In genomic region chr12:8947163-8947562, GRCm38 (mm10) we compare ENCODE assay signal across 9 mouse cellular contexts. TPM values are rescaled to one million over a fixed set of nuclear protein-coding genes. Genes with fewer than 3 reads are reported as not detected.
A peak's percentile ranks its signal among the peaks of the same experiment; 100 is the strongest.
DNase-seq lines count a peak whose midpoint lies in the region; ATAC-seq lines count a peak whose summit lies in the region.
"Had no signal": no experiment of that assay in that cellular context is flagged by ENCODE, and none has a peak within 500 bp of the region (broad histone marks: within the 10 kb centered on the region; RNA-seq: fewer than 3 reads in every experiment).

No protein-coding gene starts in this region.

- H3K27me3 ChIP-seq in heart, embryonic 11.5 days (ENCODE audit: control insufficient read depth, insufficient read depth, low read length), result peaks cover 9% of the 10 kb centered on the region; the same call in 1 of the 2 replicates
- peaks cover 17% of the 10 kb centered on the region; the same call in 1 of the 2 replicates for H3K27me3 ChIP-seq in neural tube, embryonic 12.5 days (replicated peaks)
- H3K27me3 ChIP-seq in liver, embryonic 16.5 days (ENCODE audit: control insufficient read depth, insufficient read depth, low read depth, low read length), result peaks cover 17% of the 10 kb centered on the region

- ATAC-seq in heart, embryonic 11.5 days (replicated peaks; ENCODE audit: insufficient number of reproducible peaks, low FRiP score, low TSS enrichment), result no peak
- ATAC-seq in neural tube, embryonic 12.5 days (ENCODE audit: low FRiP score, low read depth), result no peak
- ATAC-seq in liver, embryonic 16.5 days (ENCODE audit: low read depth), result no peak

- H3K9ac ChIP-seq in heart, embryonic 11.5 days (ENCODE audit: low read depth, low read length), result no peak overlapping the region
- no peak overlapping the region for H3K9ac ChIP-seq in neural tube, embryonic 12.5 days
- no peak overlapping the region for H3K9ac ChIP-seq in liver, embryonic 16.5 days (ENCODE audit: low read depth, low read length)

- peak overlapping the region; percentile 99 for H3K4me2 ChIP-seq in heart, embryonic 11.5 days
- peak overlapping the region; percentile 97 for H3K4me2 ChIP-seq in neural tube, embryonic 12.5 days (replicated peaks)
- H3K4me2 ChIP-seq in liver, embryonic 16.5 days (ENCODE audit: low read depth, low read length), result peak overlapping the region; percentile 69; the same call in 1 of the 2 replicates

- no peak overlapping the region for H3K27ac ChIP-seq in heart, embryonic 11.5 days (ENCODE audit: low read depth, low read length)
- no peak overlapping the region for H3K27ac ChIP-seq in neural tube, embryonic 12.5 days
- H3K27ac ChIP-seq in liver, embryonic 16.5 days (ENCODE audit: low read length), result no peak overlapping the region

- H3K4me1 ChIP-seq in heart, embryonic 11.5 days (ENCODE audit: control insufficient read depth, insufficient read depth, low read length), result peaks cover 6% of the 10 kb centered on the region; the same call in 1 of the 2 replicates
- peaks cover 8% of the 10 kb centered on the region for H3K4me1 ChIP-seq in neural tube, embryonic 12.5 days
- peaks cover 7% of the 10 kb centered on the region for H3K4me1 ChIP-seq in liver, embryonic 16.5 days (ENCODE audit: control insufficient read depth, low read depth, low read length)

- no peaks in the 10 kb centered on the region for H3K36me3 ChIP-seq in heart, embryonic 11.5 days (ENCODE audit: control insufficient read depth, insufficient read depth, low read length)
- no peaks in the 10 kb centered on the region for H3K36me3 ChIP-seq in neural tube, embryonic 12.5 days
- no peaks in the 10 kb centered on the region for H3K36me3 ChIP-seq in liver, embryonic 16.5 days (ENCODE audit: control insufficient read depth, insufficient read depth)

- H3K9me3 ChIP-seq in heart, embryonic 11.5 days (replicated peaks; ENCODE audit: control insufficient read depth, low read length), result no peaks in the 10 kb centered on the region
- H3K9me3 ChIP-seq in neural tube, embryonic 12.5 days, result no peaks in the 10 kb centered on the region
- H3K9me3 ChIP-seq in liver, embryonic 16.5 days (replicated peaks; ENCODE audit: control insufficient read depth, low read length), result no peaks in the 10 kb centered on the region

- DNase-seq in heart, adult 18-20 months, result no peak
- DNase-seq in neural tube, embryonic 10.5 days (ENCODE audit: extremely low spot score, low spot score), result no peak
- no peak for DNase-seq in urinary bladder, adult 2 months (ENCODE audit: low spot score)
- DNase-seq in thymus, postnatal 25 days, result no peak
- DNase-seq in embryo, embryonic 10 days (ENCODE audit: low spot score), result no peak

- 57% methylated on average over 9 of the region's 9 CpGs for WGBS in heart, embryonic 11.5 days (ENCODE audit: insufficient replicate concordance)
- 55% methylated on average over 9 of the region's 9 CpGs for WGBS in neural tube, embryonic 12.5 days
- WGBS in liver, embryonic 16.5 days (ENCODE audit: insufficient replicate concordance), result 30% methylated on average over 9 of the region's 9 CpGs

- peak overlapping the region; percentile 53 for H3K4me3 ChIP-seq in heart, embryonic 11.5 days (ENCODE audit: low read depth, low read length)
- H3K4me3 ChIP-seq in neural tube, embryonic 12.5 days, result no peak overlapping the region
- H3K4me3 ChIP-seq in liver, embryonic 16.5 days (ENCODE audit: low read depth, low read length), result no peak overlapping the region

RNA-seq across cellular contexts. Expression of gene Matn3, which starts 0.6 kb away (rescaled TPM):
- polyA plus RNA-seq in heart, embryonic 11.5 days (2014; fragmentation: Nextera tagmentation; extraction: Ambion mirVana), result 0.67 and 1.3 TPM in 2 replicates
- not detected for total RNA-seq in heart, adult 18-20 months (2021)
- 0.70 and 1.0 TPM in 2 replicates for polyA plus RNA-seq in neural tube, embryonic 12.5 days (2016; fragmentation: Nextera tagmentation; extraction: Ambion mirVana)
- 0.09 and 0.12 TPM in 2 replicates for polyA plus RNA-seq in liver, embryonic 16.5 days (2015; fragmentation: Nextera tagmentation; extraction: Ambion mirVana)
- 0.01 TPM in 1 of 2 replicates, not detected in the other for polyA plus RNA-seq in urinary bladder, adult 2 months (2012; rRNA removed)
- polyA plus RNA-seq: gonadal fat pad, adult 2 months had no signal

RNA-seq across cellular contexts. Expression of gene Laptm4a, which starts 25.7 kb away (rescaled TPM):
- 125 and 268 TPM in 2 replicates for polyA plus RNA-seq in heart, embryonic 11.5 days (2014; fragmentation: Nextera tagmentation; extraction: Ambion mirVana)
- total RNA-seq in heart, adult 18-20 months (2021), result 100 to 1,000 TPM; 366 to 407 TPM
- 197 and 207 TPM in 2 replicates for polyA plus RNA-seq in neural tube, embryonic 12.5 days (2016; fragmentation: Nextera tagmentation; extraction: Ambion mirVana)
- polyA plus RNA-seq in liver, embryonic 16.5 days (2015; fragmentation: Nextera tagmentation; extraction: Ambion mirVana), result 71.2 and 72.0 TPM in 2 replicates
- polyA plus RNA-seq in urinary bladder, adult 2 months (2012; rRNA removed), result 786 and 857 TPM in 2 replicates

RNA-seq across cellular contexts. Expression of gene Wdr35, which starts 26.5 kb away (rescaled TPM):
- polyA plus RNA-seq in heart, embryonic 11.5 days (2014; fragmentation: Nextera tagmentation; extraction: Ambion mirVana), result 12.5 and 14.5 TPM in 2 replicates
- total RNA-seq in heart, adult 18-20 months (2021), result 10 to 100 TPM; 10.2 to 10.5 TPM
- polyA plus RNA-seq in neural tube, embryonic 12.5 days (2016; fragmentation: Nextera tagmentation; extraction: Ambion mirVana), result 20.2 and 20.6 TPM in 2 replicates
- 0.79 and 1.1 TPM in 2 replicates for polyA plus RNA-seq in liver, embryonic 16.5 days (2015; fragmentation: Nextera tagmentation; extraction: Ambion mirVana)
- 10.5 and 12.2 TPM in 2 replicates for polyA plus RNA-seq in urinary bladder, adult 2 months (2012; rRNA removed)
